Mouse (Mus musculus) testis, adult 10 weeks (tissue): ENCODE measurements around the gene Pign. TPM values are rescaled to one million over a fixed set of nuclear protein-coding genes. Genes with fewer than 3 reads are reported as not detected.

Experiments used
- polyA plus RNA-seq: library from polyadenylated mRNA; stranded (reverse); fragments of 350-450 nt; fragmentation: Illumina TruSeq; extraction: RNeasy Lipid Tissue Mini Kit (QIAGEN cat#74804); gene quantifications from one replicate; pipeline ENCODE4 v1.2.3, GENCODE M21; 2014; ENCODE audit warnings: low read depth, low replicate concordance

The Pign gene
- 46.8 TPM for polyA plus RNA-seq

GRCm38 (mm10) chr1:105663171-105663961, at the start of gene Pign, which contains the start of gene Relch:
Pign (minus strand) TSS chr1:105663677.
Relch (plus strand) TSS chr1:105663861.

Other genes with a start within 250 kb of the Pign start
- gene Relch, start 184 bp upstream of the Pign start, polyA plus RNA-seq, result 31.7 TPM
- gene Tnfrsf11a, start 117.0 kb upstream of the Pign start, polyA plus RNA-seq, result 0.25 TPM